8 mouse cellular contexts compared by ENCODE assay signal in genomic region chr16:33380882-33381613, GRCm38 (mm10). TPM values are rescaled to one million over a fixed set of nuclear protein-coding genes. Genes with fewer than 3 reads are reported as not detected.
DNase-seq lines count a peak whose midpoint lies in the region; ATAC-seq and TF ChIP-seq lines count a peak whose summit lies in the region.

No protein-coding gene starts in this region.

- peak overlapping the region; percentile 91 for H3K4me3 ChIP-seq in hindbrain, postnatal 0 days (ENCODE audit: low read length)
- H3K4me3 ChIP-seq in limb, embryonic 12.5 days (replicated peaks) = peak overlapping the region; percentile 92
- peak overlapping the region; percentile 86 for H3K4me3 ChIP-seq in midbrain, embryonic 14.5 days (replicated peaks; ENCODE audit: low read depth, low read length)

- no peak for TF ChIP-seq CTCF in hindbrain, postnatal 0 days (IDR thresholded peaks at IDR 0.05; ENCODE audit: low read depth)

- peak overlapping the region; percentile 97 for H3K9ac ChIP-seq in hindbrain, postnatal 0 days (replicated peaks; ENCODE audit: low read length)
- H3K9ac ChIP-seq in limb, embryonic 12.5 days (replicated peaks) = peak overlapping the region; percentile 97
- peak overlapping the region; percentile 94 for H3K9ac ChIP-seq in midbrain, embryonic 14.5 days (replicated peaks; ENCODE audit: low read length)

- H3K4me2 ChIP-seq in hindbrain, postnatal 0 days (ENCODE audit: low read depth, low read length) = peak overlapping the region; percentile 82
- H3K4me2 ChIP-seq in limb, embryonic 12.5 days = peak overlapping the region; percentile 90
- peak overlapping the region; percentile 97 for H3K4me2 ChIP-seq in midbrain, embryonic 14.5 days (ENCODE audit: low read length)

- no peaks in the 10 kb centered on the region for H3K9me3 ChIP-seq in hindbrain, postnatal 0 days (ENCODE audit: low read length)
- H3K9me3 ChIP-seq in limb, embryonic 12.5 days = no peaks in the 10 kb centered on the region
- no peaks in the 10 kb centered on the region for H3K9me3 ChIP-seq in midbrain, embryonic 14.5 days (ENCODE audit: control insufficient read depth, low read length)

- H3K27me3 ChIP-seq in hindbrain, postnatal 0 days (ENCODE audit: insufficient read depth, low read length) = no peaks in the 10 kb centered on the region
- H3K27me3 ChIP-seq in limb, embryonic 12.5 days = no peaks in the 10 kb centered on the region
- H3K27me3 ChIP-seq in midbrain, embryonic 14.5 days (ENCODE audit: control insufficient read depth, insufficient read depth, low read length) = no peaks in the 10 kb centered on the region

- no peak for ATAC-seq in monocyte, adult 5-6 weeks (replicated peaks; ENCODE audit: insufficient number of reproducible peaks, low FRiP score, low TSS enrichment, poor library complexity, severe bottlenecking)
- peak; percentile 87 for ATAC-seq in hindbrain, postnatal 0 days
- ATAC-seq in limb, embryonic 12.5 days (ENCODE audit: insufficient number of reproducible peaks, insufficient read depth, low FRiP score, low TSS enrichment, low read depth) = peak; percentile 66
- peak; percentile 82 for ATAC-seq in midbrain, embryonic 14.5 days (ENCODE audit: low FRiP score, low TSS enrichment)

- peak overlapping the region; percentile 97 for H3K27ac ChIP-seq in hindbrain, postnatal 0 days
- peak overlapping the region; percentile 96 for H3K27ac ChIP-seq in limb, embryonic 12.5 days
- H3K27ac ChIP-seq in midbrain, embryonic 14.5 days (replicated peaks; ENCODE audit: low read depth, low read length) = peak overlapping the region; percentile 96

- DNase-seq in monocyte, adult 2 months (ENCODE audit: low read depth in 1 of 2, low spot score in 2 of 2) = peak; percentile 6 to 7
- DNase-seq in cerebellum, postnatal 4 days (ENCODE audit: low spot score in 2 of 2) = peak; percentile 31 to 55
- peak; percentile 27 for DNase-seq in gastrocnemius, adult 18-20 months (ENCODE audit: low spot score)
- peak; percentile 55 for DNase-seq in hindbrain, postnatal 0 days (ENCODE audit: low spot score)
- peak; percentile 67 for DNase-seq in midbrain, embryonic 14.5 days
- peak; percentile 21 to 35 for DNase-seq in spleen, postnatal 14 days (ENCODE audit: low spot score in 2 of 2)

- no peaks in the 10 kb centered on the region; the same call in 1 of the 2 replicates for H3K4me1 ChIP-seq in hindbrain, postnatal 0 days (ENCODE audit: insufficient read depth, low read length)
- peaks cover 16% of the 10 kb centered on the region for H3K4me1 ChIP-seq in limb, embryonic 12.5 days (replicated peaks)
- H3K4me1 ChIP-seq in midbrain, embryonic 14.5 days (ENCODE audit: control insufficient read depth, insufficient read depth, low read length) = peaks cover 17% of the 10 kb centered on the region

- under 1% methylated on average over 42 of the region's 80 CpGs for WGBS in hindbrain, postnatal 0 days
- under 1% methylated on average over 45 of the region's 80 CpGs for WGBS in limb, embryonic 12.5 days
- WGBS in midbrain, embryonic 14.5 days = under 1% methylated on average over 53 of the region's 80 CpGs

- H3K36me3 ChIP-seq in hindbrain, postnatal 0 days (ENCODE audit: insufficient read depth, low read length) = no peaks in the 10 kb centered on the region
- H3K36me3 ChIP-seq in limb, embryonic 12.5 days = peaks cover 5% of the 10 kb centered on the region; the same call in 1 of the 2 replicates
- H3K36me3 ChIP-seq in midbrain, embryonic 14.5 days (ENCODE audit: control insufficient read depth, insufficient read depth, low read length) = no peaks in the 10 kb centered on the region

RNA-seq across cellular contexts. Expression of gene Zfp148, which starts 0.4 kb away (rescaled TPM):
- 32.5 to 44.3 TPM (median 37.2 TPM) in 3 replicates for total RNA-seq in monocyte, adult 5-6 weeks (2017)
- 10 to 100 TPM; 23.2 to 27.6 TPM for total RNA-seq in gastrocnemius, adult 18-20 months (2021)
- total RNA-seq in hindbrain, postnatal 0 days (2014; rRNA removed) = 31.4 and 33.6 TPM in 2 replicates
- 42.1 and 44.4 TPM in 2 replicates for polyA plus RNA-seq in hindbrain, postnatal 0 days (2015; fragmentation: Nextera tagmentation; extraction: Ambion mirVana)
- polyA plus RNA-seq in limb, embryonic 12.5 days (2016; fragmentation: Nextera tagmentation; extraction: Ambion mirVana) = 60.9 and 66.4 TPM in 2 replicates
- 48.3 and 51.1 TPM in 2 replicates for polyA plus RNA-seq in midbrain, embryonic 14.5 days (2014; fragmentation: Nextera tagmentation; extraction: Ambion mirVana)

Comparison
In these comparisons a context has a peak if more than half of its experiments do, and no peak if none do; other contexts are left out.
1. DNase-seq: peak in every context shown above with its lines; median percentile 67 in midbrain, embryonic 14.5 days; 55 in hindbrain, postnatal 0 days; 43 in cerebellum, postnatal 4 days; 28 in spleen, postnatal 14 days; 27 in gastrocnemius, adult 18-20 months; 6 in monocyte, adult 2 months.